Mouse (Mus musculus) stomach, adult 2 months (tissue): ENCODE results near the gene Dcbld1. TPM values are rescaled to one million over a fixed set of nuclear protein-coding genes. Genes with fewer than 3 reads are reported as not detected.

Source experiments
- polyA plus RNA-seq: library from polyadenylated mRNA; depleted of rRNA; stranded (reverse); fragments of >200 nt; gene quantifications from 2 replicates; pipeline ENCODE4 v1.2.3, GENCODE M21; 2012; rRNA removed

Dcbld1 gene
- polyA plus RNA-seq, result 7.6 and 10.1 TPM in 2 replicates

DNA sequence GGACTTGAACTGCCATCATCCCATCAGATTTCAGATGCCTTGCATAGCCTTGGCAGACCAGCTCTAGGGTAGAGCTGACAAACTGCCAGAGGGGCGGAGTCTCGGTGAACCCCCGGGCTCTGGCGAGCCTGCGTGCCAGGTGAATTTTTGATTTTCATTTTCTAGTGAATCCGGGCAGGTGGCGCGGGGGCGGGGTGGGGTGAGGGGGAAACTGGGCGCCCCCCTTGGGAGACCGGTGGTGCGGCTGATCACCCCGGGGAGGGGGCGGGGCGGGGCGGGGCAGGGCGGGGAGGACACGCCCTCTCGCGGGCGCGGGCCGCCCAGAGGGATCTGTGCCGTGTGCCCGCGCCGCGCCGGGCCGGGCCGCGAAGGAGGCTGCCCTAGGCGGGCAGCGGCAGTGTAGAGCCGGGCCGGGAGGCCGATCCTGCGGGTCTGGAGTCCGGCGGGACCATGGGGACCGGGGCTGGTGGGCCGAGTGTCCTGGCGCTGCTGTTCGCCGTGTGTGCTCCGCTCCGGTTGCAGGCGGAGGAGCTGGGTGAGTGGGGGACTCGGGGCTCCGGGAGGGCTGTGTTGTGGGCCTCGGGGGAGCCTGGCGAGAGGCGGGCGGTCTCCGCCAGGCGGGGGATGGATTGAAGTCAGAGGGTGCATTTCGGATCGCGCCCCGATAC lies at the start of gene Dcbld1:
Dcbld1 (plus strand) TSS at position 319 of the 668 bp plus-strand sequence.

DNA sequence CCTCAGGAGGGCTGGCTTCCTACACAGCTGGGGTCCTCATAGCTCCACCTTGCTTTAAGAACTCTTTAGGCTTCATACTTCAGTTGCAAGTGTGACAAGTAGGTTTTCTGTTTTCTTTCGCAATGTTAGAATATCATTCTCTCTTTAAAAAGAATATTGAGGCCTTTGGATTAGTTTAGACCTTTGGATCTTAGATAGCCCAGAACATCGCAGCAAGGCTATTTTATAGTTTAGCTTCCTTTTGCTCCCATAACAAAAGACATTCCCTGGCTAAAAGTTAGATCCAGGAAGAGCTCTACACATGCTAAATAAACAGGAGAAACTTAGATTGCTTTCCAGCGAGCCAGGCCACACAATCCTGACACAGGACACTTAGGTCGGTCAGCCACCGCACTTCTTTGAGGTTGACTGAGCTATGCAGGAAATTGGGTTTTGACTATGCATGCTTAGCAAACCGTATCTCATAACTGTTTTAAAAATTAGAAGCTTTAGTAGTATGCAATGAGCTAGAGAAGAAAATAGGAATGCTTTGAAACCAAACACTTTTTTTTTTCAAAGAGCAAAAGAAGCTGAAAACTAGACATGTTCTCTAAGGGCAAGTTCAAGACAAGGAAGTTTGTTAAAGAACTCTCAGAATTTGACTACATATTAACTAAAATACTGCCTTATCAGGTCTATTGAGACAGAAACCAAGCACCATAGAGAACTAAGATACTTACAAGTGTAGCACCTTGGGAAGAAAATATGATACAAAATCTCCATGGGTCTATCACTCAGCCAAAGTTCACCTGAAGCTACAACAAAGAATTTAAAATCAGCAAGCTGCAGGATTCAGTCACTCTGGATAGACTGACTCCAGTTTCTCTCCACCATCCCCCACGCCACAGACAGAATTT lies 38.2 kb upstream of the Dcbld1 start, which contains the start of gene Ros1:
Ros1 (minus strand) TSS at position 288 of the 896 bp plus-strand sequence.

DNA sequence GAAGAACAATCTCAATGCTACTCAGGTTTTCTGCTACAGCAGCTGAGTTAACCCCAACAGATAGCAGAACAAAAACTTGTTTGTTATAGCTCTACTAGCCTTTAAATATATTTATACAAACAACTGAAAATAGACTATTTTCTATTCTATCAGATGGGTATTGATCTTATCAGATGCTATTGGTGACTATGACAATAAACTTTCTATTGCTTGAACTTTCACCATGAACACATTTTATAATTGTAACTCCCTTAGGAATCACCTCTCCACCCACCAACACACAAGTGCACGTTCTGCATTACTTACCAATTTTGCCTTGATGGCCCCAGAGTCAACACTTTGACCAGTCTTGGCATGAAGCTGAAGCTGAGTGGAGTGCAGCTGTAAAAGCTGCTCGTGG lies 125.0 kb downstream of the Dcbld1 start, which contains the start of gene Gm26741:
Gm26741 (plus strand) TSS at position 301 of the 400 bp plus-strand sequence.

Other genes starting within 250 kb of the Dcbld1 start
- 0.34 and 0.63 TPM in 2 replicates for gene Vgll2, start 211.1 kb upstream of the Dcbld1 start, polyA plus RNA-seq
- 0.01 TPM in 1 of 2 replicates, not detected in the other for gene Ros1, start 38.4 kb upstream of the Dcbld1 start, polyA plus RNA-seq
- not detected in 2 replicates for gene Gm26741, start 125.1 kb downstream of the Dcbld1 start, polyA plus RNA-seq
- gene Gopc, start 148.5 kb downstream of the Dcbld1 start, polyA plus RNA-seq, result 1.00 and 1.4 TPM in 2 replicates
- not detected in 2 replicates for gene Nepn, start 155.4 kb downstream of the Dcbld1 start, polyA plus RNA-seq
- 9.1 and 18.9 TPM in 2 replicates for gene Nus1, start 183.9 kb downstream of the Dcbld1 start, polyA plus RNA-seq